Mouse (Mus musculus) lung, postnatal 0 days (tissue): ENCODE results near the gene Nfix. TPM values are rescaled to one million over a fixed set of nuclear protein-coding genes. Genes with fewer than 3 reads are reported as not detected.

Source experiments
- ATAC-seq: fragments of 200-750 bp; cut with Nextera tagmentation; 2 replicates; pipeline ENCODE4 v1.8.0; 2017; ENCODE audit warnings: moderate library complexity
- DNase-seq: peaks from one replicate; pipeline ENCODE4 v3.0.0-alpha.2; 2016; ENCODE audit warnings: low spot score
- H3K27ac ChIP-seq: fragments of 300-500 bp; sonication (generic); 2 replicates; pipeline ENCODE4 v1.5.1; 2014; ENCODE audit warnings: antibody characterized with exemption, mild to moderate bottlenecking, low read length, mixed read lengths
- H3K27me3 ChIP-seq: fragments of 300-500 bp; sonication (generic); replicated peaks from 2 replicates; pipeline ENCODE4 v1.6.1; 2014; ENCODE audit warnings: low read length, mixed read lengths; ENCODE audit not compliant: insufficient read depth
- H3K36me3 ChIP-seq: fragments of 300-500 bp; sonication (generic); 2 replicates; pipeline ENCODE4 v1.6.1; 2014; ENCODE audit warnings: low read length, mixed read lengths; ENCODE audit not compliant: insufficient read depth
- H3K4me1 ChIP-seq: fragments of 300-500 bp; sonication (generic); 2 replicates; pipeline ENCODE4 v1.6.1; 2014; ENCODE audit warnings: antibody characterized with exemption, low read depth, low read length, mixed read lengths; ENCODE audit not compliant: insufficient read depth
- H3K4me2 ChIP-seq: fragments of 300-500 bp; sonication (generic); replicated peaks from 2 replicates; pipeline ENCODE4 v1.6.1; 2014; ENCODE audit warnings: low read depth, mild to moderate bottlenecking, low read length, moderate library complexity, mixed read lengths
- H3K4me3 ChIP-seq: fragments of 300-500 bp; sonication (generic); 2 replicates; pipeline ENCODE4 v1.5.1; 2014; ENCODE audit warnings: low read depth, low read length
- H3K9ac ChIP-seq: fragments of 300-500 bp; sonication (generic); replicated peaks from 2 replicates; pipeline ENCODE4 v1.6.1; 2014; ENCODE audit warnings: low read depth, mild to moderate bottlenecking
- H3K9me3 ChIP-seq: fragments of 300-500 bp; sonication (generic); 2 replicates; pipeline ENCODE4 v1.6.1; 2016; ENCODE audit warnings: low read length, mixed read lengths
- CTCF ChIP-seq: IDR thresholded peaks from 2 replicates; pipeline ENCODE4 v1.5.1; 2016; ENCODE audit warnings: antibody characterized with exemption, mild to moderate bottlenecking
- EP300 ChIP-seq: IDR thresholded peaks from 2 replicates; pipeline ENCODE4 v1.6.1; 2016; ENCODE audit warnings: antibody characterized with exemption, mild to moderate bottlenecking, control low read depth
- WGBS: fragments of 180-500 bp; shearing (Covaris S2); extraction: QIAGEN DNeasy Blood & Tissue Kit; methylation state at CpG from one replicate; pipeline ENCODE4 v1.1.7; 2014; 5-methylcytosine and 5-hydroxymethylcytosine counted together
- polyA plus RNA-seq: library from polyadenylated mRNA; unstranded; fragments of >200 nt; fragmentation: Nextera tagmentation; extraction: Ambion mirVana; gene quantifications from 2 replicates; pipeline ENCODE4 v1.2.1, GENCODE M21; 2015

The Nfix gene
- polyA plus RNA-seq, 1 experiment from 2014 or later, result 38.8 TPM

- Histone ChIP-seq H3K4me2 (no peak overlapping the region), H3K36me3 (no peaks in the 10 kb centered on the region), H3K4me3 (no peak overlapping the region), H3K9ac (no peak overlapping the region), H3K27ac (peak overlapping the region; percentile 99; the same call in 1 of the 2 replicates), H3K27me3 (no peaks in the 10 kb centered on the region), H3K4me1 (peaks cover 32% of the 10 kb centered on the region), H3K9me3 (no peaks in the 10 kb centered on the region)
- TF ChIP-seq EP300 (no peak), CTCF (no peak)
- ATAC-seq (no peak), DNase-seq (no peak)
- WGBS, result 47% methylated on average over 1 of the region's 1 CpGs
Measured at GRCm38 (mm10) chr8:84658951-84659350, 141.2 kb downstream of the Nfix start.

GRCm38 (mm10) chr8:84657680-84658079, 142.5 kb downstream of the Nfix start:
- Histone ChIP-seq H3K4me2 (0 out of 2 replicates have a peak overlapping the region, but pooled peaks have one; percentile 81), H3K4me3 (no peak overlapping the region), H3K27ac (peak overlapping the region; percentile 97), H3K9ac (no peak overlapping the region), H3K36me3 (no peaks in the 10 kb centered on the region), H3K27me3 (no peaks in the 10 kb centered on the region), H3K4me1 (peaks cover 32% of the 10 kb centered on the region), H3K9me3 (no peaks in the 10 kb centered on the region)
- DNase-seq, result peak; percentile 78
- 51% methylated on average over 4 of the region's 4 CpGs for WGBS
- ATAC-seq, result no peak
- TF ChIP-seq EP300 (no peak), CTCF (no peak)

DNA sequence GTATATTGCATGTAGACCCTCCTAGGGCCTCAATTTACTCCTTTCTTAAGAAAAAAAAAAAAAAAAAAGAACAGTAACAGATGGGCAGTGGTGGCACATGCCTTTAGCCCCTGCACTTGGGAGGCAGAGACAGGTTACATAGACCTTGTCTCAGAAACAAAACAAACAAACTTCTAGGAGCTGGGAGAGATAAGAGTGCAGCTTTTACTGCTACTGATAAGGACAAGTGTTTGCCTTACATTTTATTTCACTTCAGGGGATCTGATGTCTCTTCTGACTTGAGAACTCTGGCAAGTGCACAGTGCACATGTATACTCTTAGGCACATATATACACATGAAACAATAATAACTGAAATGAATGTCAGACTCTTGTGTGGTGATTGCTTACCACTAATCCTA, 142.9 kb downstream of the Nfix start:
- peak; percentile 68 for DNase-seq
- Histone ChIP-seq H3K4me2 (peak overlapping the region; percentile 81), H3K4me3 (no peak overlapping the region), H3K9ac (no peak overlapping the region), H3K27me3 (no peaks in the 10 kb centered on the region), H3K36me3 (no peaks in the 10 kb centered on the region), H3K27ac (peak overlapping the region; percentile 97), H3K4me1 (peaks cover 32% of the 10 kb centered on the region), H3K9me3 (no peaks in the 10 kb centered on the region)
- ATAC-seq, result no peak
- TF ChIP-seq EP300 (no peak), CTCF (no peak)

DNA sequence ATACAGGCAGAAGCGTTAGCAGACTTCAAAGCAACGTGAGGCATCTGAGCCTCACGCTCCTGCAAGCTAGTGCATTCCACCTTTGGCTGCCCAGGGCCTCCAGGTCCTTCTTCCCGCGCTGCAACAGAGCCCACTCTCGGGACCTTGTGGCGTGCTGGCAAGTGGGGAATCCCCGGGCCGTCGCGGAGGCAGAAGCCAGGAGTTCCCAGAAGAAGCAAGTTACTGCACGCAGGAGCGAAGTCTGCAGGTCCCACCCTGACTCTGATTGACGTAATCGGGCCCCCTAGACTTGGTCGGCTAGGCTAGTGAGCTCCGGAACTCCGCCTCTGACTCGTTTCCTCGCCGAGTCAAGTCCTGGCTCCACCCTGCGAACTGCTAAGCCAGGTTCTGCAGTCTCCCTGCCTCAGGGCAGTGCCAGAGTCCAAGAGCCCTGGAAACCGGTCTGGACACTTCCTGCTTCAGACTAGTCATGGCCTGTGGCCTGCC, 143.5 kb downstream of the Nfix start:
- no peaks in the 10 kb centered on the region for H3K36me3 ChIP-seq
- H3K9ac ChIP-seq, result peak overlapping the region; percentile 76
- peak overlapping the region; percentile 97 for H3K27ac ChIP-seq
- DNase-seq (peak; percentile 96), ATAC-seq (peak; percentile 72)
- H3K4me3 ChIP-seq, result peak overlapping the region; percentile 44
- H3K27me3 ChIP-seq, result no peaks in the 10 kb centered on the region
- peaks cover 32% of the 10 kb centered on the region for H3K4me1 ChIP-seq
- peak; percentile 18; the same call in 1 of the 2 replicates for TF ChIP-seq CTCF
- peak; percentile 87 for TF ChIP-seq EP300
- H3K9me3 ChIP-seq, result no peaks in the 10 kb centered on the region
- WGBS, result under 1% methylated on average over 23 of the region's 23 CpGs
- peak overlapping the region; percentile 81 for H3K4me2 ChIP-seq

GRCm38 (mm10) chr8:84656191-84656525, 144.0 kb downstream of the Nfix start:
- no peak for ATAC-seq

DNA sequence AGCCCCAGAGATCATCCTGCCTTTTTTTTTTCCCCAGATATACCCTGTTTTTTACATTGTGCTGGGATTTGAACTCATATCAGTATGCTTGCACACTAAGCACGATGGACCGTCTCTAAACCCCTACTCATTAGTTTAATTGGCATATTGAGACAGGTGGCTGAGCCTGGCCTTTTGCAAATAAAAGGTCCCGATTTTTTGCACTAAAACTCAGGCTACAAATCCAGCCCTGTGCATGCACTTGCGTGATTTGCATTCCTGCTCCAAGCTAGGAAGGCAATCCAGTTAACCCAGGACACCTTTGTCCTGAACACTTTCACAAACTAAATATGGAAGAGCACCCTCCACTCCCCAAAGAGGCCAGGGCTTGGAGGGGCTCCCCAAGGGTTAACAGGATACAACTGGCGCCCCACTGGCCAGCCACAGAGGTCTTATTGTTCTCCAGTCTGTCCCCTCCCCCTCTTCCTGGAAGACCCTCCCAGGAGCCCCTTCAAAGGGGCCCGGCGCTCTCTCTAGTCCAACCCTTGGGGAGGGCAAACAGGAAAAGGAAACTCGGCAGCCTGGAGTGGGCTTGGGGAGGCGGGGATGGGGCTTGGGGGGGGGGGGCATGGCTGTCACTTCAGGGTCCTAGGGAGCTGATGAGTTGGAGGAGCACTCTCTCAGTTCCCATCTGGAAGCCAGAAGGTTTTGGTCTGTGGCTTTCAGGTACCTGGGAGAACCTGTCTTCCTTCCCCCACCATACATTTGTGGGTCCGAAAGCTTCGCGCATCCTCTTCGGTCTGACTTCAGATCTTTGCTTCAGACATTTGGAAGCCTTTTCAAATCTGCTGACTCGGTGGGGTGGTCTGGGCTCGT, 144.6 kb downstream of the Nfix start:
- Histone ChIP-seq H3K9me3 (no peaks in the 10 kb centered on the region), H3K4me1 (peaks cover 32% of the 10 kb centered on the region), H3K36me3 (no peaks in the 10 kb centered on the region), H3K4me3 (peak overlapping the region; percentile 44), H3K4me2 (peak overlapping the region; percentile 81), H3K27ac (peak overlapping the region; percentile 97), H3K9ac (peak overlapping the region; percentile 76), H3K27me3 (no peaks in the 10 kb centered on the region)
- WGBS, result 2% methylated on average over 15 of the region's 15 CpGs
- peak; percentile 81 for DNase-seq
- TF ChIP-seq CTCF, result no peak
- peak; percentile 97 for TF ChIP-seq EP300
- peak; percentile 50 for ATAC-seq

More at GRCm38 (mm10) chr8:84656191-84656525, 144.0 kb downstream of the Nfix start:
- H3K27me3 ChIP-seq, result no peaks in the 10 kb centered on the region
- WGBS, result 2% methylated on average over 10 of the region's 10 CpGs
- H3K27ac ChIP-seq, result peak overlapping the region; percentile 97
- peak overlapping the region; percentile 44 for H3K4me3 ChIP-seq
- H3K9ac ChIP-seq, result peak overlapping the region; percentile 76
- H3K4me1 ChIP-seq, result peaks cover 32% of the 10 kb centered on the region
- H3K36me3 ChIP-seq, result no peaks in the 10 kb centered on the region
- H3K4me2 ChIP-seq, result peak overlapping the region; percentile 81
- DNase-seq, result peak; percentile 41
- H3K9me3 ChIP-seq, result no peaks in the 10 kb centered on the region
- TF ChIP-seq EP300, result no peak
- TF ChIP-seq CTCF, result no peak
